Mouse (Mus musculus): ENCODE measurements at regions not wholly inside any gene's neighbourhood (a gene's known extent, or its start where the extent isn't known, plus 50 kb on each side); places are given as distances from the start of the nearest gene placed in this dataset.
A peak's percentile ranks its signal among the peaks of the same experiment; 100 is the strongest.

DNA sequence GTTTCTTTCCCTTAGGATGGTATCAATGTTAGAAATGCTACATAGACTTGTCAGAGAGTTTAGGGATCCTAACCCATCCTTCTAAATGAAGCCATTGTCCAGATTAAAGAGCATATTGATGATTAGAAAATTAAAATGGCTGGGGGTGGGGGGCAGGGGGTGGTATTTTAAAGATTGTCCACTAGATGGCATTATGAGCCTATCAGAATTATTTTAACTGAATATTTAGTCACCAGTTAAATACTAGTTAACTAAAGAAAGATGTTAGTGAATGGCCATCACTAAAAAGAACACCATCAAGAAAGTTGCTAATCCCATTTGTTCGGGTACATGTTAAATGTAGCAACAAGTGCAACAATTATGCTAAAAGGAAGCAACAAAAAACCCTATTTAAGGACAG, 1909.6 kb upstream of the 5930422O12Rik start:
- Histone ChIP-seq H3K9me3 (ENCODE audit: control insufficient read depth, low read length) (no peaks in the 10 kb centered on the region), H3K4me2 (replicated peaks; ENCODE audit: low read depth, low read length) (no peak overlapping the region), H3K4me3 (ENCODE audit: low read length) (no peak overlapping the region), H3K27me3 (ENCODE audit: control insufficient read depth, insufficient read depth, low read length) (no peaks in the 10 kb centered on the region), H3K9ac (ENCODE audit: low read depth, low read length) (no peak overlapping the region), H3K27ac (ENCODE audit: low read depth, low read length) (no peak overlapping the region), H3K36me3 (ENCODE audit: control insufficient read depth, insufficient read depth, low read length) (no peaks in the 10 kb centered on the region), H3K4me1 (ENCODE audit: control insufficient read depth, insufficient read depth, low read length) (no peaks in the 10 kb centered on the region)
- no peak for ATAC-seq (ENCODE audit: low FRiP score, low TSS enrichment)
- WGBS: 77% methylated on average over 1 of the region's 1 CpGs

DNA sequence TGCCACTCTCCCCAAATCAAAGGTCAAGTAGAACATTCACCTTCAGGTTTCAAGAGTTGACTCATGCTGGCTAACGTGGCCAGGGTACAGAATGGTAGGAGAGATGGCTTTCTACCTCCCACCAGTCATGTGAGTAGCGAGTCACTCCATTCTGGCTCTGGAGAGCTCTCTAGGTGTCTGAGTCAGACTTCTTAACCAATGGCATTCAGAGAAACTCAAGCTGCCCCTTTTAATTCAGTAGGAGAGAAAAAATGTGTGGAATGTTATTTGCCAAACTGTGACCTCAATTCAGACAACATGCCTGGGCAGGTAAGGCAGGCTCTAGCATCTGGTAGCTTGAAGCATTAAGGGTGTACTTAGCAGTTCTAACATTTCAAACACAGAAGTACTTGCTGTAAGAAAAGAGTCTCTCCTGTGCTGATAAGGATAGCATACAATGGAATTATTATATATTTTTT, 1907.5 kb upstream of the 5930422O12Rik start:
- Histone ChIP-seq H3K4me3 (ENCODE audit: low read length) (no peak overlapping the region), H3K4me2 (replicated peaks; ENCODE audit: low read depth, low read length) (no peak overlapping the region), H3K9me3 (ENCODE audit: control insufficient read depth, low read length) (no peaks in the 10 kb centered on the region), H3K36me3 (ENCODE audit: control insufficient read depth, insufficient read depth, low read length) (no peaks in the 10 kb centered on the region), H3K4me1 (ENCODE audit: control insufficient read depth, insufficient read depth, low read length) (no peaks in the 10 kb centered on the region), H3K27ac (ENCODE audit: low read depth, low read length) (no peak overlapping the region), H3K9ac (ENCODE audit: low read depth, low read length) (no peak overlapping the region), H3K27me3 (ENCODE audit: control insufficient read depth, insufficient read depth, low read length) (no peaks in the 10 kb centered on the region)
- 63% methylated on average over 2 of the region's 2 CpGs for WGBS
- peak; percentile 72; the same call in 1 of the 2 replicates for ATAC-seq (ENCODE audit: low FRiP score, low TSS enrichment)

DNA sequence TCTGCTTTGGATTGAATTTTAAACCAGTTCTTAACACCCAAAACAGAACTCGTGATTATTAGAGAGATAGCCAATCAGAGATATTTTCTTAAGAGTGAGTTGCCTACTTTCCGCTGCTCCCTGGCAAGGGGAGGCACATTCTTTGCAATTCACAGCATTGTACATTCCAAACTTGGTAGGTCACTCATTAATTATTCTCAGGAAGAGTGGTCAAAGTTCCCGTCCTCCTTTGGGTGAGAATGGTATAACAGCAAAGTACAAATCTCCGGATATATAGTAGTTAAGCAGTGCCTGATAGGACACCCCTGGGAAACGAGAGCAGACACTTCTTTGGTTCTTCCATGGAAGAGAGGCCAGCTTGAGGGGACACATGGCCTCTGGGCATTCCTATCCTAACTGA, 1903.4 kb upstream of the 5930422O12Rik start:
- H3K4me2 ChIP-seq (replicated peaks; ENCODE audit: low read depth, low read length): no peak overlapping the region
- 56% methylated on average over 5 of the region's 5 CpGs for WGBS
- no peaks in the 10 kb centered on the region for H3K4me1 ChIP-seq (ENCODE audit: control insufficient read depth, insufficient read depth, low read length)
- ATAC-seq (ENCODE audit: low FRiP score, low TSS enrichment): no peak; the same call in 1 of the 2 replicates
- no peak overlapping the region for H3K4me3 ChIP-seq (ENCODE audit: low read length)
- H3K27ac ChIP-seq (ENCODE audit: low read depth, low read length): no peak overlapping the region
- no peaks in the 10 kb centered on the region for H3K36me3 ChIP-seq (ENCODE audit: control insufficient read depth, insufficient read depth, low read length)
- no peaks in the 10 kb centered on the region for H3K9me3 ChIP-seq (ENCODE audit: control insufficient read depth, low read length)
- H3K9ac ChIP-seq (ENCODE audit: low read depth, low read length): no peak overlapping the region
- H3K27me3 ChIP-seq (ENCODE audit: control insufficient read depth, insufficient read depth, low read length): no peaks in the 10 kb centered on the region

DNA sequence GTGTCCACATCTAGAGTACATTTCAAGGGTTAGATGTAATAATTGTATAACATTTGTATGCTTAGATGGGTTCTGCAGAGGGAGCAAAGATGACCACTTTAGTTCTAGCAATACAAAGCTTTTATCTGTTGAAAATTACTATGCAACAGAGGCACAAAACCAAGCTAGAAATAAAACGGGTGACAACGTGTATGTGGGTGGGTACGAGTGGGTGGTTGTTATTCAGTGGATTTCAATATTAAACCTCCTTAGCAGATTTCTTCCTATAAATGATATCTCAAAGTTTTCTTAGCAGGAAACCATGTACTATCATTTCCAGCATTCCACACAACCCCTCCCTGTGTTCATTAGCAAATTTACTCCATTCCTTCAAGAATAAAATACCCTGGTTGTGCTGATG, 1889.3 kb upstream of the 5930422O12Rik start:
- no peaks in the 10 kb centered on the region for H3K36me3 ChIP-seq (ENCODE audit: control insufficient read depth, insufficient read depth, low read length)
- H3K9me3 ChIP-seq (ENCODE audit: control insufficient read depth, low read length): no peaks in the 10 kb centered on the region
- H3K27ac ChIP-seq (ENCODE audit: low read depth, low read length): no peak overlapping the region
- H3K4me1 ChIP-seq (ENCODE audit: control insufficient read depth, insufficient read depth, low read length): no peaks in the 10 kb centered on the region
- H3K4me2 ChIP-seq (replicated peaks; ENCODE audit: low read depth, low read length): no peak overlapping the region
- no peak overlapping the region for H3K4me3 ChIP-seq (ENCODE audit: low read length)
- WGBS: 92% methylated on average over 3 of the region's 3 CpGs
- ATAC-seq (ENCODE audit: low FRiP score, low TSS enrichment): no peak
- H3K27me3 ChIP-seq (ENCODE audit: control insufficient read depth, insufficient read depth, low read length): no peaks in the 10 kb centered on the region
- no peak overlapping the region for H3K9ac ChIP-seq (ENCODE audit: low read depth, low read length)

DNA sequence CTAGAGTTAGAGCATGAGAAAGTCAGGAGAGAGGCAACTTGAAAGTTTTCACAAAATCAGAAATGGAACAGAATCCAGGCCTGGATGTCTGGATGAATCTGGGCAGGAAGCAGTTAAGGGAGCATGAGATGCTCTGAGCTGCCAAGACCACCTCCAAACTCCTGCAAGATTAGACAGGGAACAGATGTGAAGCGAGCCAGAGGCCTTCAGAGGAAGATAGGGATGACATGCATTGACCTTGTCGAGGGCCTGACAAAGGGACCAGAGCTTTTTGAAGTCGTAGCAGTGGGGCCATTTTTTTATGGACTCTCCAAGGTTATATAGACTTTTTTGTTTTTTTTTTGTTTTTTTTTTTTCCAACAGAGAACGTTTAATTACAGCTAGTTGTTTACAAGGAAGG, 1886.9 kb upstream of the 5930422O12Rik start:
- no peak overlapping the region for H3K9ac ChIP-seq (ENCODE audit: low read depth, low read length)
- ATAC-seq (ENCODE audit: low FRiP score, low TSS enrichment): no peak
- no peaks in the 10 kb centered on the region for H3K4me1 ChIP-seq (ENCODE audit: control insufficient read depth, insufficient read depth, low read length)
- no peak overlapping the region for H3K4me3 ChIP-seq (ENCODE audit: low read length)
- 13% methylated on average over 4 of the region's 4 CpGs for WGBS
- no peaks in the 10 kb centered on the region for H3K27me3 ChIP-seq (ENCODE audit: control insufficient read depth, insufficient read depth, low read length)
- H3K9me3 ChIP-seq (ENCODE audit: control insufficient read depth, low read length): no peaks in the 10 kb centered on the region
- no peak overlapping the region for H3K4me2 ChIP-seq (replicated peaks; ENCODE audit: low read depth, low read length)
- no peaks in the 10 kb centered on the region for H3K36me3 ChIP-seq (ENCODE audit: control insufficient read depth, insufficient read depth, low read length)
- H3K27ac ChIP-seq (ENCODE audit: low read depth, low read length): no peak overlapping the region

DNA sequence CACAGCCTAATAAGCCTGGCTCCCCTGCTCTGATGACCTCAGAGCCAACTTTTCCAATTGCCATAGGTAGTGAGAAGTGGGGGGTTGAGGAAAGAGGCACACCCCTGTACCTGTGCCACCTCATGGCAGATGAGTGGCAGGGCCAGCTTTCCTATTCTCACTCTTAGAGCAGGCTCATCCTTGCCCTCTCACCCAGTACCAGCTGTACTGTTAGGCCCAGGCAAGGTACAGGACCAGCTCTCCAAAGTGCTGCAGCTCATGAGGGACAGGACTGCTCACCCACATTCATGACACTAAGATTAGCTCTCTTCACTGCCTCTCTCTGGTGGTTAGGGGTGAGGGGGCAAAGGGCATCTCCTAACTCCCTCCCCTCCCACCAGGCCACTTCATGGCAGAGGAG, 1854.4 kb upstream of the 5930422O12Rik start:
- H3K4me3 ChIP-seq (ENCODE audit: low read length): no peak overlapping the region
- no peak for ATAC-seq (ENCODE audit: low FRiP score, low TSS enrichment)

DNA sequence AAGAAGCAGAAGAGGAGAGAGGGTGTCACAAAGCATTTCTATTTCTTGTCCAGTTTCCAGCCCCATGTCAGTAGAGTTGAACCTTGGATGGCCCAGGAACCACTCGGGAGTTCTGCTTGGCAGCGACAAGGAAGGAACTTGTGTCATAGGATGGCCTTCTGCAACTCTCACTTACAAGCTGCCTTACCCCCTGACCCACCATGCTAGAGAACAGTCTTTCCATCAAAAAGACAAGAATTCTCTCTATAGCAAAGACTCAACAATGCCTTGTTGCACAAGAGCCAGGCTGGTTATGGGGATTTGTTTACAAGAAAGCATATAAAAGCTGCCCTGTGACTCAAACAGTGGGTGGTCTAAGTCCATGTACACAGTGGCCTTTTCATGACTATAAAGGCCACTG, 1852.4 kb upstream of the 5930422O12Rik start:
- Histone ChIP-seq H3K4me2 (replicated peaks; ENCODE audit: low read depth, low read length) (no peak overlapping the region), H3K27ac (ENCODE audit: low read depth, low read length) (no peak overlapping the region), H3K4me3 (ENCODE audit: low read length) (no peak overlapping the region), H3K9me3 (ENCODE audit: control insufficient read depth, low read length) (no peaks in the 10 kb centered on the region), H3K27me3 (ENCODE audit: control insufficient read depth, insufficient read depth, low read length) (no peaks in the 10 kb centered on the region), H3K9ac (ENCODE audit: low read depth, low read length) (no peak overlapping the region), H3K4me1 (ENCODE audit: control insufficient read depth, insufficient read depth, low read length) (no peaks in the 10 kb centered on the region), H3K36me3 (ENCODE audit: control insufficient read depth, insufficient read depth, low read length) (no peaks in the 10 kb centered on the region)
- 76% methylated on average over 2 of the region's 2 CpGs for WGBS
- ATAC-seq (ENCODE audit: low FRiP score, low TSS enrichment): no peak

More for the DNA sequence above, 1854.4 kb upstream of the 5930422O12Rik start:
- no peak overlapping the region for H3K9ac ChIP-seq (ENCODE audit: low read depth, low read length)
- no peaks in the 10 kb centered on the region for H3K27me3 ChIP-seq (ENCODE audit: control insufficient read depth, insufficient read depth, low read length)
- H3K4me1 ChIP-seq (ENCODE audit: control insufficient read depth, insufficient read depth, low read length): no peaks in the 10 kb centered on the region
- H3K36me3 ChIP-seq (ENCODE audit: control insufficient read depth, insufficient read depth, low read length): no peaks in the 10 kb centered on the region
- H3K9me3 ChIP-seq (ENCODE audit: control insufficient read depth, low read length): no peaks in the 10 kb centered on the region
- H3K27ac ChIP-seq (ENCODE audit: low read depth, low read length): no peak overlapping the region
- no peak overlapping the region for H3K4me2 ChIP-seq (replicated peaks; ENCODE audit: low read depth, low read length)

DNA sequence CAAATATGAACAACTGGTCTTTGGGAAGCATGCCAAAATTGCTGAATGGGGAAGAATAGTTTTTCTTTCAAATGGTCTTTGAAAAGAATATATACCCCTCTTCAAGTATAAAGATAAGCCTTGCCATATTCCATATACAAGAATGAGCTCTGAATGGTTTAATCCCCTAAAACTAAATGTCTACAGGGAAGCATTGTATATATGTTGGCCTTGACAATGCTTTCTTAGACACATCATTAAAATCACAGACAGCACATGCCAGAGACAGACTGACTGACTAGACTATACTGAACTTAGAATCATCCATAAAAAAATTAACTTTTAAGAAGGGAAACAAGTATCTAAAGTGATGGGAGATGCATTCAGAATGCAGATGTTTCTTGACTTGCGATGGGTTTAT, 1843.8 kb upstream of the 5930422O12Rik start:
- ATAC-seq (ENCODE audit: low FRiP score, low TSS enrichment): no peak

DNA sequence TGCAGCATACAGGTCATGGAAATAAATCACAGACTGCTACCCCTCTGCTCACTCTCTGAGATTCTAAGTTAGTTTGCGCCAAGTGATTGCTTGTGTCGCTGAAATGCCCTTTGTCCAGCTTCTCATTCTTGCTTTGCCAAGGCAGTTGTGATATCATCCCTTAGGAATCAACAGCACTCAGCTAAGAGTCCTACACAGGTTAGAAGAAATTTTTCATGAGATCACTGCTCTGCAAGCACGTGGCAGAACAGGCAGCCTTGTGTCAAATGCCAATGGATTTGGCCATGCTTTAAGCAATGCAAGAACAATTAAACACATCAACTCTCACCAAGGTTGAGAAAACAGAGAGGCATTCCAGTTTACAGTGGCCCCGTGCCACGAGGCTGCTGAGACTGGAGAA, 1829.0 kb upstream of the 5930422O12Rik start:
- H3K27me3 ChIP-seq (ENCODE audit: control insufficient read depth, insufficient read depth, low read length): no peaks in the 10 kb centered on the region
- no peak overlapping the region for H3K27ac ChIP-seq (ENCODE audit: low read depth, low read length)
- no peaks in the 10 kb centered on the region for H3K9me3 ChIP-seq (ENCODE audit: control insufficient read depth, low read length)
- no peak overlapping the region for H3K4me3 ChIP-seq (ENCODE audit: low read length)
- H3K9ac ChIP-seq (ENCODE audit: low read depth, low read length): no peak overlapping the region
- H3K36me3 ChIP-seq (ENCODE audit: control insufficient read depth, insufficient read depth, low read length): no peaks in the 10 kb centered on the region
- WGBS: 73% methylated on average over 5 of the region's 5 CpGs
- no peak for ATAC-seq (ENCODE audit: low FRiP score, low TSS enrichment)
- no peak overlapping the region for H3K4me2 ChIP-seq (replicated peaks; ENCODE audit: low read depth, low read length)
- no peaks in the 10 kb centered on the region for H3K4me1 ChIP-seq (ENCODE audit: control insufficient read depth, insufficient read depth, low read length)

More for the DNA sequence above, 1843.8 kb upstream of the 5930422O12Rik start:
- Histone ChIP-seq H3K36me3 (ENCODE audit: control insufficient read depth, insufficient read depth, low read length) (no peaks in the 10 kb centered on the region), H3K4me2 (replicated peaks; ENCODE audit: low read depth, low read length) (no peak overlapping the region), H3K27ac (ENCODE audit: low read depth, low read length) (no peak overlapping the region), H3K4me1 (ENCODE audit: control insufficient read depth, insufficient read depth, low read length) (no peaks in the 10 kb centered on the region), H3K9me3 (ENCODE audit: control insufficient read depth, low read length) (no peaks in the 10 kb centered on the region), H3K4me3 (ENCODE audit: low read length) (no peak overlapping the region), H3K9ac (ENCODE audit: low read depth, low read length) (no peak overlapping the region), H3K27me3 (ENCODE audit: control insufficient read depth, insufficient read depth, low read length) (no peaks in the 10 kb centered on the region)
- WGBS: 95% methylated on average over 1 of the region's 1 CpGs

DNA sequence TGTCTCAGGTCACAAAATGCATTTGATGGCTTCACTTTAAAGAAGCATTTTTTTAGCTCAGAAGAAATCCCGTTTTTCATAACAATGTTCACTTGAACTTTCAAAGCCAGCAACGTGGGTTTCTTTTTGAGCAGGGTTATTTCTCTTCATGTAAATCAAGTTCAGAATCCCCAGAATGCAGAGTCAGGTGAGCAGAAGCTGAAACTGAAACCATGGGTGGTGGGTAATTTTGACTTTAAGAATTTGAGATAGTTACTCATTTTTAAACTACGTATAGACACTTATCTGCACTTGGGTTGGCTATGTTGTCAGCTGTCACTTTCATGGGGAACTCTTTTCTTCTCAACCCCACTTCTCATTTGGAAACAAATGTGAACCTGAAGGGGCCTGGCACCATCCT, 1827.5 kb upstream of the 5930422O12Rik start:
- Histone ChIP-seq H3K4me3 (ENCODE audit: low read length) (no peak overlapping the region), H3K4me1 (ENCODE audit: control insufficient read depth, insufficient read depth, low read length) (no peaks in the 10 kb centered on the region), H3K9me3 (ENCODE audit: control insufficient read depth, low read length) (no peaks in the 10 kb centered on the region), H3K9ac (ENCODE audit: low read depth, low read length) (no peak overlapping the region), H3K27me3 (ENCODE audit: control insufficient read depth, insufficient read depth, low read length) (no peaks in the 10 kb centered on the region), H3K4me2 (replicated peaks; ENCODE audit: low read depth, low read length) (no peak overlapping the region), H3K36me3 (ENCODE audit: control insufficient read depth, insufficient read depth, low read length) (no peaks in the 10 kb centered on the region), H3K27ac (ENCODE audit: low read depth, low read length) (no peak overlapping the region)
- WGBS: 78% methylated on average over 3 of the region's 3 CpGs
- ATAC-seq (ENCODE audit: low FRiP score, low TSS enrichment): no peak
